Mouse (Mus musculus) limb, embryonic 14.5 days (tissue): ENCODE results near the gene Gm5475. TPM values are rescaled to one million over a fixed set of nuclear protein-coding genes. Genes with fewer than 3 reads are reported as not detected.

ENCODE experiments used
- ATAC-seq: fragments of 200-750 bp; cut with Nextera tagmentation; 2 replicates; pipeline ENCODE4 v1.8.0; 2017; ENCODE audit warnings: low read depth, moderate number of reproducible peaks, moderate TSS enrichment; ENCODE audit not compliant: low FRiP score
- DNase-seq: peaks from one replicate; pipeline ENCODE4 v3.0.0-alpha.2; 2015; ENCODE audit warnings: low spot score
- H3K27ac ChIP-seq: fragments of 300-500 bp; sonication (generic); replicated peaks from 2 replicates; pipeline ENCODE4 v1.5.1; 2014; ENCODE audit warnings: low read depth, mild to moderate bottlenecking, low read length, moderate library complexity, mixed read lengths
- H3K27me3 ChIP-seq: fragments of 300-500 bp; sonication (generic); 2 replicates; pipeline ENCODE4 v1.6.1; 2014; ENCODE audit warnings: low read length, mixed read lengths; ENCODE audit not compliant: control insufficient read depth, insufficient read depth
- H3K36me3 ChIP-seq: fragments of 300-500 bp; sonication (generic); 2 replicates; pipeline ENCODE4 v1.6.1; 2014; ENCODE audit warnings: mild to moderate bottlenecking, low read length, moderate library complexity, mixed read lengths; ENCODE audit not compliant: control insufficient read depth, insufficient read depth
- H3K4me1 ChIP-seq: fragments of 300-500 bp; sonication (generic); 2 replicates; pipeline ENCODE4 v1.6.1; 2014; ENCODE audit warnings: antibody characterized with exemption, low read length, mixed read lengths; ENCODE audit not compliant: control insufficient read depth, insufficient read depth
- H3K4me2 ChIP-seq: fragments of 300-500 bp; sonication (generic); replicated peaks from 2 replicates; pipeline ENCODE4 v1.6.1; 2014; ENCODE audit warnings: low read depth, mild to moderate bottlenecking, low read length, moderate library complexity; ENCODE audit not compliant: severe bottlenecking
- H3K4me3 ChIP-seq: fragments of 300-500 bp; sonication (generic); replicated peaks from 2 replicates; pipeline ENCODE4 v1.5.1; 2014; ENCODE audit warnings: low read length
- H3K9ac ChIP-seq: fragments of 300-500 bp; sonication (generic); 2 replicates; pipeline ENCODE4 v1.6.1; 2014; ENCODE audit warnings: mild to moderate bottlenecking, low read depth, low read length, moderate library complexity; ENCODE audit not compliant: severe bottlenecking
- H3K9me3 ChIP-seq: fragments of 300-500 bp; sonication (generic); 2 replicates; pipeline ENCODE4 v1.6.1; 2016; ENCODE audit warnings: low read length; ENCODE audit not compliant: control insufficient read depth
- POLR2A ChIP-seq: fragments of 200-500 bp; IDR thresholded peaks from 2 replicates; pipeline ENCODE4 v1.8.0; 2012; ENCODE audit warnings: inconsistent platforms, mild to moderate bottlenecking, moderate library complexity, borderline replicate concordance; ENCODE audit not compliant: insufficient read depth, insufficient read length; ENCODE audit errors: extremely low read depth
- WGBS: fragments of 180-500 bp; shearing (Covaris S2); extraction: QIAGEN DNeasy Blood & Tissue Kit; methylation state at CpG from one replicate; pipeline ENCODE4 v1.1.7; 2014; 5-methylcytosine and 5-hydroxymethylcytosine counted together
- polyA plus RNA-seq, 2 experiments: library from polyadenylated mRNA; depleted of rRNA in 1 of 2; stranded (reverse) in 1 of 2; unstranded in 1 of 2; fragments of >200 nt; fragmentation: Nextera tagmentation in 1 of 2; extraction: Ambion mirVana in 1 of 2; gene quantifications; 2 replicates each; pipeline versions ENCODE4 v1.2.1 to v1.2.3; 2012 to 2014

Gene Gm5475
- polyA plus RNA-seq, 2 experiments, result 0.04 to 0.12 TPM

DNA sequence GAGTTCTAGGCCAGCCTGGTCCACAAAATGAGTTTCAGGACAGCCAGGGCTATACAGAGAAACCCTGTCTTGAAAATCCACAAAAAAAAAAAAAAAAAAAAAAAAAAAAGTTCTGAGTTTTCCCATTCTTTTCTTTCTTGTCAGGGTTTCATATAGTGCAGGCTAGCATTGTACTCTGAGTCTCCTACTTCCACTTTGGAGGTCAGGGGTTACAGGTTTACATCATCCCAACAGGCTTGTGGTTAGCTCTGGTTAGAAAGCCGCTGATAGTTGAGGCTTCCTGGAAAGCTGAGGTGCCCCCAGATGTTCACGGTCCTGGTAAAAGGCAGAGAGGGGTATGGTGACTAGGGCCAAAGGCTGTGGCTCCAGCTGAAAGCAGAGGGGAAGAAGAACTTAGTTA, 24.9 kb downstream of the Gm5475 start:
- Histone ChIP-seq H3K36me3 (no peaks in the 10 kb centered on the region), H3K9ac (no peak overlapping the region), H3K4me3 (no peak overlapping the region), H3K27me3 (no peaks in the 10 kb centered on the region), H3K9me3 (no peaks in the 10 kb centered on the region), H3K4me1 (peaks cover 11% of the 10 kb centered on the region; the same call in 1 of the 2 replicates), H3K4me2 (no peak overlapping the region), H3K27ac (no peak overlapping the region)
- WGBS, result 74% methylated on average over 2 of the region's 2 CpGs
- TF ChIP-seq POLR2A, result no peak
- no peak for ATAC-seq
- no peak for DNase-seq

DNA sequence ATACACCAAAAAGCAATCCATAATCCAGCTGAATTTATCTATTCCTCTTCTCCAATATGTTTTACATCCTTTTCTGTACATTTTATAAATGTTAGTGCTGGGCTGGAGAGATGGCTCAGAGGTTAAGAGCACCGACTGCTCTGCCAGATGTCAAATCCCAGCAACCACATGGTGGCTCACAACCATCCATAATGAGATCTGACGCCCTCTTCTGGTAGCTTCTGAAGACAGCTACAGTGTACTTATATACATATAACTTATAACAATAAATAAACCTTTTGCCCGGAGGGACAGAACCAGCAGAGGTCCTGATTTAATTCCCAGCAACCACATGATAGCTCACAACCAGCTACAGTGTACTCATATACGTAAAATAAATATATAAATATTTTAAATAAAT, 26.6 kb downstream of the Gm5475 start:
- Histone ChIP-seq H3K36me3 (no peaks in the 10 kb centered on the region), H3K27ac (no peak overlapping the region), H3K9ac (no peak overlapping the region), H3K4me2 (no peak overlapping the region), H3K4me1 (peaks cover 11% of the 10 kb centered on the region; the same call in 1 of the 2 replicates), H3K27me3 (no peaks in the 10 kb centered on the region), H3K9me3 (no peaks in the 10 kb centered on the region), H3K4me3 (no peak overlapping the region)
- no peak for DNase-seq
- ATAC-seq, result no peak
- WGBS, result 78% methylated on average over 4 of the region's 4 CpGs
- no peak for TF ChIP-seq POLR2A

DNA sequence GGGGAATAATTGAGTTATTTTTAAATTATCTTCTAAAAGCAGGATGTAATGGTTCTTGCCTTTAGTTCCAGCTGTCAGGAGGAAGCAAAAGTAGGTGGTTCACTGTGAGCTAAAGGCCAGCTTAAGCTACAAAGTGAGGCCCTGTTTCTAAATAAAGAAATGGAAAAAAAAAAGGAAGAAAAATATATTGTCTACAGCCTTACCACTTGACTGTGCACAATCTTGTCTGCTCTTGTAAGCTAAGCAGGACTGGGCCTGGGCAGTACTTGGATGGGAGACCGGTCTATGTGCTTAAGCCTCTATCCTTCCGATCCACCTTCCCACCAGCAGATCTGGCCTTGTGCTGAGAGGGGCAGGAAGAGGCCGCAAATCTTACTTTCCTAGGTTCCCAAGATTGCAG, 27.5 kb downstream of the Gm5475 start:
- ATAC-seq, result no peak
- 89% methylated on average over 3 of the region's 3 CpGs for WGBS
- no peaks in the 10 kb centered on the region for H3K9me3 ChIP-seq

DNA sequence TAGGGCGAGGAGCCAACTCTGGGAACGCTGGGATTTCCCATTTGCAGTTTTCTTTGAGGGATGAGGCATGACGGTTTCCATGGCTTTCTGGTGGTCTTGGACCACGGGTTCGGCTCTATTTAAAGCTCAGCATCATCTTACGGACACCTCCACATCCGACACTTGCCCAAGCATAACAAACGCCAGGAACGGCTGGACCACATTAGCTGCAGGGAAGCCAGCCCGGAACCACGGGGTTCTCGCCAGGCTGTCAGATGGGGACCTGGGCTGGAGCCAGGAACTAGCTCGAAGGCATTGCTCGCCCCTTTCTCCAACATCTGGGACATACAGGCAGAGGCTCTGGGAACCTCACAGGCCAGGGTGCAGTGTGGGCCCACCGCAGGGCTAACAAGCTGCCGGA, 29.3 kb downstream of the Gm5475 start:
- 34% methylated on average over 16 of the region's 16 CpGs for WGBS
- H3K4me2 ChIP-seq, result peak overlapping the region; percentile 3; the same call in 1 of the 2 replicates

More for the DNA sequence above, 27.5 kb downstream of the Gm5475 start:
- Histone ChIP-seq H3K9ac (no peak overlapping the region), H3K4me2 (no peak overlapping the region), H3K27me3 (no peaks in the 10 kb centered on the region), H3K4me3 (no peak overlapping the region), H3K4me1 (peaks cover 5% of the 10 kb centered on the region; the same call in 1 of the 2 replicates), H3K27ac (no peak overlapping the region), H3K36me3 (no peaks in the 10 kb centered on the region)
- TF ChIP-seq POLR2A, result no peak
- no peak for DNase-seq

DNA sequence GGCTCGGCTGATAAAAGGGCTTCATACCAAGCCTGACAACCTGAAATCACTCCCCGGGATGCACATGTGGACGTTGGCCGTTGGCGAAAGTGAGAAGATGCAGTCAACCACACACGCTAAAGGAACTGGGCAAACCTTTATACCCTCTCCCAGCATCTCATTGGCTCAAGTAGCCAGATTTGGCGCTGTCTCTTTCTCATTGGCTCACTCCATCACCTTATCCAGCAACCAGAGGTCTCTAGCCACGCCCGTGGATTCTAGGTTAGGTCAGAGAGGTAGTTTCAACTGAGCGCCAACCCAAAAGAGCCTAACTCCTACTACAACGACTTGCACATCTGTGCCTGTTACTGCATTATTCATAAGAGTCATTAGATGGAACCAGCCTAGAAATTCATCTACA, 30.5 kb downstream of the Gm5475 start:
- H3K4me2 ChIP-seq, result no peak overlapping the region
- H3K4me3 ChIP-seq, result no peak overlapping the region
- peaks cover 5% of the 10 kb centered on the region; the same call in 1 of the 2 replicates for H3K4me1 ChIP-seq
- no peak for TF ChIP-seq POLR2A
- ATAC-seq (no peak), DNase-seq (no peak)
- H3K27ac ChIP-seq, result no peak overlapping the region
- no peaks in the 10 kb centered on the region for H3K9me3 ChIP-seq
- H3K36me3 ChIP-seq, result no peaks in the 10 kb centered on the region
- WGBS, result 80% methylated on average over 11 of the region's 11 CpGs
- H3K27me3 ChIP-seq, result no peaks in the 10 kb centered on the region
- no peak overlapping the region for H3K9ac ChIP-seq

More for the DNA sequence above, 29.3 kb downstream of the Gm5475 start:
- ATAC-seq, result no peak
- H3K27ac ChIP-seq, result 0 out of 2 replicates have a peak overlapping the region, but pooled peaks have one; percentile 2
- no peak overlapping the region for H3K4me3 ChIP-seq
- H3K9me3 ChIP-seq, result no peaks in the 10 kb centered on the region
- H3K36me3 ChIP-seq, result no peaks in the 10 kb centered on the region
- DNase-seq, result peak; percentile 68
- no peak for TF ChIP-seq POLR2A
- peaks cover 5% of the 10 kb centered on the region; the same call in 1 of the 2 replicates for H3K4me1 ChIP-seq
- no peaks in the 10 kb centered on the region for H3K27me3 ChIP-seq
- no peak overlapping the region for H3K9ac ChIP-seq
